Mouse (Mus musculus): Measurements from ENCODE around the gene Abcd1. TPM values are rescaled to one million over a fixed set of nuclear protein-coding genes. Genes with fewer than 3 reads are reported as not detected.
"Not testable (repeated sequence)": the region's sequence is repeated elsewhere in the genome, so short reads cannot be mapped to it uniquely, and the experiment has no call there.

Gene Abcd1
- total RNA-seq, 2 experiments from 2014 or later, result 15.0 to 16.2 TPM

DNA sequence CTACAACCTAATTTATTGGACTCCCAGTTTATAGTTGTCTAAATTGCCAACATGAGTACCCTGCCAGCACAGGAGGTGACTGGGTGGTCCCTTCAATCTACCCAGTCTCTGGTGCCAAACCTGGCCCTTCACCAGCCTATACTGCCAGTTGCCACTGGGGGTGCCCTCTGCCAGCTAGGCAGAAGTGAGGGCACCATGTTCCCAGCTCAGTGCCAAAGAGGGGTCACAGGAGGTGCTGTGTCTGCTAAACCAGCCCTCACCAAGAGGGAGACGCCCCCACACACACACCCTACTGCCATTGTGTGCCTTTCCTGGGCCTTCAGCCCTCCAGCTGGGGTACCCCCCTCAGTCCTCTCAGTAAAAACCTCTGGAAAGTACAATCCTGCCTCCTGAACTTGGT lies 21.8 kb downstream of the Abcd1 start:
- intact Hi-C loops (cut with DNase I), result no loop called here
- DNase-seq (ENCODE audit: extremely low spot score in 1 of 2, low spot score in 2 of 2), result no peak

DNA sequence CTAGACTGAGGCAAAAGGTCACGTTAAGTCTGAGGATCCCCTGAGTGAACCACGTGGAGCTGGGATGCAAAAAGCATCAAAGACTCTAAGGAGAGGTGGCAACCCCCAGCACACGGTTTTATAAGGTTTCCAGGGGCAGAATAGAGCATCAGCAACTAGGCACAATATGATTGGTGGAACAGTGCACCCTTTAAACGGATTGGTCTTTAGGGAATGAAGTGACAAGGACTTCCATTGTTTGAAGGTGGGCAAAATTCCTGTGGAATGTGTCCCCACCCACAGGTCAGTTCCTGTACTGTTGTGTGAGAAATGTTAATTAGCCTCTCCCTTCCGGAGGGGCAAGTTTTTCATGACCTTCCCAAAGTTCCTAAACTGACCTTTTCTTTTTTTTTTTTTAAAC lies 22.8 kb downstream of the Abcd1 start:
- DNase-seq (ENCODE audit: extremely low spot score in 1 of 2, low spot score in 2 of 2), result no peak
- intact Hi-C loops (cut with DNase I), result no loop called here

DNA sequence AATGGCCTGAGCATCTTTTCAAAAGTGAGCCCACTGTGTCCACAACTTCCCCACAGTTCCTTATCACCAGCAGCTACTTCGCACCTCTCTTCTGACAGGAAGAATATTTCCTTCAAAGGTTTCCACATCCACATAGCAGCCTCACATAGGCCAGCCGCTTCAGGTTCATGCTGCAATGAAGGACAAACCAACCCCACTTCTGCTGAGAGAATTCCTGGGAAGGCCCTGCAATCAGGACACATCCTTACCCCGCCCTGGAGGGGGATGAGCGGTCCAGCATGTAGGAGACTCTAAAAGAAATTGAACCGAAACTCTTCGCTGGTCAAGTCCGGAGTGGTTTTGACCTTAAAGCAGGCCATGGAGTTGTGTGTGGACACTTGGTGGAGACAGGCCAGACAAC lies 23.4 kb downstream of the Abcd1 start:
- DNase-seq (ENCODE audit: extremely low spot score in 1 of 2, low spot score in 2 of 2); intact Hi-C loops (cut with DNase I): not testable (repeated sequence)

DNA sequence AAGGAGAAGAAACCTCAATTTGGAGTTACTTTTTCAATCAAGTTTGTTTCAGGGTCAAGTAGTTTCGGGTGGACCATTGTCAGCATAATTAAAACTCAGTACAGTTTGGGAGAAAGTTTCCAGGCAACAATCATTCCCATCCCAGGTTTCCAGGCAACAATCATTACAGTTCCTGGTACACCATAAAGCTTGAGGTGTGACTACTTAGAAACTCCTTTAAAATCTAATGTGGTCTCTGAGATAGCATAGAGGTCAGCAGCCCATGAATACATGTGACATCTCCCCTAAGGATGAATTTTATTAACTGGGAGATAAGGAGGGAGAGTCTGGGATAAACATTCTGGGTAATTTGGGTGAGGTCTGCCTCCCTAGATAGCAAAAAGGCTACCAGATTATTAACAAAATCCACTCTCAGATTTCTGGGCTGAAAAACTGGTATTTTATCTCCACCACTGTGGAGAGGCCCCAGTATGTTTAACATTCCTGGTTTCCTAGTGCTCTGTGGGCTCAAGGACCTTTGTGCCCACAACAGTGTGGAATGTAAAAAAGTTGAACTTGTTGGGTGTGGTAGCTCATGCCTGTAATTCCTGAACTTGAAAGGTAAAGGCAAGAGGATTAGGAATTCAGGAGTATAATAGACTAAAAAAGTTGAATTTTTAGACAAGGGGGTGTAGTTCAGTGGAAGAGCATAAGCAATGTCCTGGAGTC lies 28.5 kb downstream of the Abcd1 start:
- intact Hi-C loops (cut with DNase I), result no loop called here
- no peak for DNase-seq (ENCODE audit: extremely low spot score in 1 of 2, low spot score in 2 of 2)

DNA sequence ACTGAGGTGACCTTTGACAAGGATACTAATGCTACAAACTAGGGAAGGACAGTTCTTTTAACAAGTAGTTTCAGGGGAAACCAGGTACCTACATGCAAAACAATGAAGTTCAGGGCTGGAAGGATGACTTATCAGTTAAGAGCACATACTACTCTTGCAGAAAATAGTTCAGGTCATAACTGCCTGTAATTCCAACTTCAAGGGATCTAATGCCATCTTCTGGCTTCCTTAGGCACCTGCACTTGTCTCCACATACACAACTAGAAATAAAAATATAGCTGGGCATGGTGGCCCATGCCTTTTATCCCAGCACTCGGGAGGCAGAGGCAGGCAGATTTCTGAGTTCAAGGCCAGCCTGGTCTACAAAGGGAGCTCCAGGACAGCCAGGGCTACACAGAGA lies 32.6 kb downstream of the Abcd1 start:
- DNase-seq (ENCODE audit: extremely low spot score in 1 of 2, low spot score in 2 of 2), result no peak
- intact Hi-C loops (cut with DNase I), result no loop called here

DNA sequence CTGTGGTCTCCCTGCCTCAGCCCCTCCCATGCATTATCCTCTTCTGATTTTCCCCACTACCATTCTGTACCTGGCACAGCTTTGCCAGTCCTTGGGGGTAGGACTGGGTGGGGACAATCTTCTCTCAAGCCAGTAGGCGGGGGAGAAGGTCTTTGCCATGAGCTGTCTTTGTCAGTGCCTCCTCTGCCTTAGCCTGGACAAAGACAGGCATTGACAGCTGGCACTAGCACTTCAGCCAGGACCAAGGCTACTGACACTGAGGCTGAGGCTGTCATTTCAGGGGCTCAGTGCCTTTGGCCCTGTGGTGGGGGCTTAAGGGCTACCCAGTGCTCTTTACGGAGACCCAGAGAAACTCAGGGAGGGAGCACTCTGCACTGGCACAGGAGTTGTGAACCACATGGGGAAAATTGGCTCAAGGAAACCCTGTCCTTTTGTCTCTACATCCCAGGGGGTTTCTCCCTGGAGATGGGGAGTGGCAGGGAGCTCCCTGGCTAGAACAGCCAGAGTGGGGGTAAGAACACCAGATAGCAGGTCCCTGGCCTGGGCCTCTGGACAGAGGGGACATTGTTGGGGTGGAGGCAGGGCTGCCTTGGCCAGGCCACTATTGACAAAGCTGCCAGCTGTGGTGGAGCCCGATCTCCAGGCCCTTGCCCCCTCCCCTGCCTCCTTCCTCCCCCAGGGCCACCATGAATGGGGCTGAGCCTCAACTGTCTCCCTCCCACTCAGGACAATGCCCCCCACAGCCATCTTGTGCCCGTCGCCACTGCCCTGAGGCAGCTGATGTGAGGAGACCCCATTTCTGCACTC lies 40.1 kb downstream of the Abcd1 start, which contains the start of gene Plxnb3:
Gene Plxnb3, plus strand, starts transcription at position 757 of the 807 bp plus-strand sequence.
- DNase-seq (ENCODE audit: extremely low spot score in 1 of 2, low spot score in 2 of 2), result no peak

DNA sequence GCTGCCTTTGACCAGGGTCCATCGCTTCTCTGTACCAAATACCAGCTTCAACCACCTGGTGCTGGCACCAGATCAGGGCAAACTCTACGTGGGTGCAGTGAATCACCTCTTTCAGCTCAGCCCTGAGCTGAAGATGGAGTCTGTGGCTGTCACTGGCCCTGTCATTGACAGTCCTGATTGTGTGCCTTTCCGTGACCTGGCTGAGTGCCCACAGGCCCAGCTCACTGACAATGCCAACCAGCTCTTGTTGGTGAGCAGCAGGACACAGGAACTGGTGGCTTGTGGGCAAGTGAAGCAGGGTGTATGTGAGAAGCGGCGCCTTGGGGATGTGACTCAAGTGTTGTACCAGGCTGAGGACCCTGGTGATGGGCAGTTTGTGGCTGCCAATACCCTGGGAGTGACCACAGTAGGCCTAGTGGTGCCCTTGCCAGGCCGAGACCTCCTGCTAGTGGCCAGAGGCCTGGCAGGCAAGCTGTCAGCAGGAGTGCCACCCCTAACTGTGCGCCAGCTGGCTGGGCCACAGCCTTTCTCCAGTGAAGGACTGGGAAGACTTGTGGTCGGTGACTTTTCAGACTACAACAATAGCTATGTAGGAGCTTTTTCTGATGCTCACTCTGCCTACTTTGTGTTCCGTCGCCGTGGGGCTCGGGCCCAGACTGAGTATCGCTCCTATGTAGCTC lies 42.4 kb downstream of the Abcd1 start:
- intact Hi-C loops (cut with DNase I), result no loop called here

More for the DNA sequence above, 40.1 kb downstream of the Abcd1 start, which contains the start of gene Plxnb3:
- intact Hi-C loops (cut with DNase I), result no loop called here

DNA sequence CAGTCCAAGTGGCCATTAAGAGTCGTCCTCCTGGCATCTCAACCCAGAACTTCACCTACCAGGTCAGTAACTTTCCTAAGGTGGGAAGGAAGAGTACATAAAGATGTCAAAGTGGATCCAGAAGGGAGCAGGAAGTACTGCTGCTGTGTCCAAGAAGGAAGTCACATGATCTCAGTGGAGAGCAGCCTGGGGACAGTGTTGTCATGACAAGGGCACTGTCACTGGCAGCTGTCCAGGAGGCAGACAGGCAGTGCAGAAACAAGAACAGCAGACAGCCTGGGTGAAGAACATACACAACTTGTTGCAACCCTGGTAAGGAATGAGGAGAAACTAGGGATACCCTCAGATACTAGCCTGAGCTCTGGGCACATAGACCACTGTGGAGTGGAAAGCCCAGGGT lies 48.9 kb downstream of the Abcd1 start:
- intact Hi-C loops (cut with DNase I), result no loop called here
- peak in 1 of 2 experiments; percentile 62 for DNase-seq (ENCODE audit: extremely low spot score in 1 of 2, low spot score in 2 of 2)

More for the DNA sequence above, 42.4 kb downstream of the Abcd1 start:
- DNase-seq (ENCODE audit: extremely low spot score in 1 of 2, low spot score in 2 of 2), result no peak

DNA sequence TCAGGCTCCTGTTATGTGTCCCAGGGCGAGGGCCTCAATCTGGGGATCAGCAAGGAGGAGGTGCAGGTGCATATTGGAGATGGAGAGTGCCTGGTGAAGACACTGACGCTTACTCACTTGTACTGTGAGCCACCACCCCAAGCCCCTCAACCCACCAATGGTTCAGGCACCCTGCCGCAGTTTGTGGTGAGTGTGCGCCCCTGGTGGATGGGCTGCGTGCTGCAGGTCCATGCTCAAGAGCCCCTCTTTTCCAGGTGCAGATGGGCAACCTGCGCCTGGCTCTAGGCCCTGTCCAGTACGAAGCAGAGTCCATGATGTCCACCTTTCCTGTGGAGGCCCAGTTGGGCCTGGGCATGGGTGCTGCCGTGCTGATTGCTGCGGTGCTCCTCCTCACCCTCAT lies 50.9 kb downstream of the Abcd1 start:
- intact Hi-C loops (cut with DNase I), result no loop called here
- no peak for DNase-seq (ENCODE audit: extremely low spot score in 1 of 2, low spot score in 2 of 2)

DNA sequence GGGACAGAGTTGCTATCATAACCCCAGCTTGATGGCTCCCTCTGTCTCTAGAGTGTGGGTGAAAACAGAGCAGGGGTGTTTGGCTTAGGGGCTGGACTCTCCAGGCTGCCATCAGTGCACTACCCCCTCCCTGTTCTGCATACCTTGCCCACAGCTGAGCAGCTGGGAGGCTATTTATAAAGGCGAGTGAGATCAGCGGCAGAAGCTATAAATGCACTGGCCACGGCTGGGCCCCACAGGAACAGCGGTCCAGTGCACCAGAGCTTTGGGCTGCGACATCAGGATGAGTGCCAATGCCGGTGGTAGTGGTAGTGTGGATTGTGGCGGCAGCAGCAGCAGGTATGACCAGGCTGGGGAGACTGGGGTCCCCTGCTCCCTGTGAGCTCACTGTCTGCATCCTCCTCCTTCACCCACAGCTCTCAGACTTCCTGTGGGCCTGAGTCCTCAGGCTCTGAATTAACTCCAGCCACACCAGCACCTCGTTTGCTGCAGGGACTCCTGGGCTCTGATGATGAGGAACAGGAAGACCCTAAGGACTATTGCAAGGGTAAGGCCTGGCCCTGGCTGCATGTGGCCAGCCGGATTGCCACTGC lies 57.9 kb downstream of the Abcd1 start, which contains the start of gene Srpk3:
Gene Srpk3, plus strand, starts transcription at position 238 of the 593 bp plus-strand sequence.
- intact Hi-C loops (cut with DNase I), result no loop called here
- DNase-seq (ENCODE audit: extremely low spot score in 1 of 2, low spot score in 2 of 2), result peak in 1 of 2 experiments; percentile 44

DNA sequence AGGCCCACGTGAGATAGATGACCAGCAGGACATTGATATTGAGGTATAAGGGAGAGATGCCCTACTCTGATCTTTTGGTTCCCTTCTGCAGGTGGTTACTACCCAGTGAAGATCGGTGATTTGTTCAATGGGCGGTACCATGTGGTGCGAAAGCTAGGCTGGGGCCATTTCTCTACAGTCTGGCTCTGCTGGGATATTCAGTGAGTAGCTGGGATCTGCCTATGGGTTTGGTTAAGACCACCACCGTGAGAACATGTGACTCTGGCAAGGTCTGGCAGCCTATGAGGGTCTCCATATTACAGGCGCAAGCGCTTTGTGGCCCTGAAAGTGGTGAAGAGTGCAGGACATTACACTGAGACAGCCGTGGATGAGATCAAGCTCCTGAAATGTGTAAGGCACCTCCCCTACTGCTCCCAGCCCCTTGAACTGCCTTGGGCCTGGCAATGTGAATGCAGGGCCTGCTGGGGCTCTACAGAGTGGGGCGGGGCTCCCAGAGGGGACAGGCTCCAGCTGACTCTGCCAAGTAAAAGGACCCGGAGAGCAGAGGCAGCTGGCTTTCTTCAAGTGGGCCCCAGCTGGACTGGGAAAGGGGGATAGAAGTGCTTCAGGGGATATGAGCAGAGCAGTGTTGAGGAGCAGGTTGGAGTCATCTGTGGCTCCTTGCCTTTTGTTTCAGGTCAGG lies 58.5 kb downstream of the Abcd1 start:
- DNase-seq (ENCODE audit: extremely low spot score in 1 of 2, low spot score in 2 of 2), result no peak
- intact Hi-C loops (cut with DNase I), result no loop called here

DNA sequence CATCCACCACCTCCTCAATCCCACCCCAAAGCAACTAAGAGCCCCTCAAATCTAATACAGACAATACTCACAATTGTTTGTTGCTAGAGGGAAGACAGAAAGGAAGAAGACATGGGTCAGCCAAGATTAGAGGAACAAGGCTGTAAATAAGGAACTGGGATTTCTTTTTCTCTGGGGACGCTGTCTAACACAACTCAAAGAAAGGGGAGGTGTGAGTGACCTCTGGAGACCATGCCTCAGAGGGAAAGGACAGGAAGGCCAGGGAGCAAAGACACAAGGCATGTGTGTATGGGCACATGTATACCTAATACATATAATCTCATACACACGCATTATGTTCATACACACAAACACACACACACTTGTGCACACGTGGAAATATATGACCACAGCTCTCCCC lies 65.8 kb downstream of the Abcd1 start:
- DNase-seq (ENCODE audit: extremely low spot score in 1 of 2, low spot score in 2 of 2), result no peak
- intact Hi-C loops (cut with DNase I), result no loop called here

DNA sequence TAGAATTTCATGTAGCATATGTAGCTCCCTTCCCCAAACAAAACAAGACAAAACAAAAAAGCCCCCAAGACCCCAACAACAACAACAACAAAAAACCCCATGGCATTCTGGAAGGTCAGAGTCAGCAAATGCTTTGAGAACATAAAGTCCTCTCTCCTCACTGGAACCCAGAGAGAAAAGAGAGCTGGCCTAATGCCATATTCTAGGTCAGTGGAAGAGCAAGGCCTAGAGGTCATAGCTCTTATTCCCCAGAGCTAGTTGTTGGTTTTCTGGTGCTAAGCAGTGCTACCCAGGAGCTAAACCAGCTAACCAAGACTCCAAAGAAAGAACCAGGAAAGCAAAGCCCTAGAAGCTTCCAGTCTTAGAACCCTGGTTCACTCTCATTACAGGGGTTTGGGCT lies 69.3 kb downstream of the Abcd1 start:
- no peak for DNase-seq (ENCODE audit: extremely low spot score in 1 of 2, low spot score in 2 of 2)
- intact Hi-C loops (cut with DNase I), result no loop called here

DNA sequence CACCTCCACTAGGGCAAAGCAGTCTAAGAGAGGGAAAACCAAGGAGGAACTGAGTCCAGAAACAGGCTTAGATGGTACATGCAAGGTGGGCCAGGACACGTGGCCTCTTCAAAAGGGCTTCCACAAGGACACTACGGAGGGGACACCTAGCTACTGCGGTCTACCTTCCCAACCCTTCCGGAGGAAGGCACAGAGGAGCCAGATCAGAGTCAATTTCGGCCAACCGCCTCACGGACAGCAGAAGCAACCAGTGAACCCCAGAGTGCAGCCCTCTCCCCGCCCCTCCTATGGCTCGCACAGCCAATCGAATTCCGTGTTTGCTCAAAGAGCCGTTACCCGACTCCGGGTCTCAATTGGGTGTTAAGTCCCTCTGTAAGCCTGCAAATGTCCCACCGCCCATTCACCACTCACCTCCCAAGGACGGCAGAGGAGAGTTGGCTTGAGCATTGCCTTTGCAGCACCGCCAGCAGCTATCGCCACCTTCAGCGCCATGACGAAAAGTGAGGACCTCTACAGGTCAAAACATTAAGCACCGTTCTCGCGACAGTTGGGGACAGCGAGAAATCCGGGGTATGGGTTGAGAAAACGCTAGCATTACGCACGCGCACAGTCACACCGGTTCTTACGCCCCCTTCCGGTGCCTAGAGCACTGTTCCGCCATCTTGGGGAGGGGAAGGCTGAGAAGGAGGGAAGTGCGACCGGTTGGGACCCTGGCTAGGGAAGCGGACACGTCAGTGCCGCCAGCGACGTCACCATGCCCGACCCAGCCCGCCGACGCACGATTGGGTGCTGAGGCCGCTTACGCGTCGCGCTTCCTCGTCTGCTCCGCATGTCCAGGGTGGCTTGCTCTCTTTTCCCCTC lies 70.2 kb downstream of the Abcd1 start, which contains the start of the genes Idh3g and Ssr4:
Gene Idh3g, minus strand, starts transcription at position 534 of the 861 bp plus-strand sequence.
Gene Ssr4, plus strand, starts transcription at position 665 of the 861 bp plus-strand sequence.
- DNase-seq (ENCODE audit: extremely low spot score in 1 of 2, low spot score in 2 of 2), result peak; percentile 92 to 93
- intact Hi-C loops (cut with DNase I), result no loop called here

DNA sequence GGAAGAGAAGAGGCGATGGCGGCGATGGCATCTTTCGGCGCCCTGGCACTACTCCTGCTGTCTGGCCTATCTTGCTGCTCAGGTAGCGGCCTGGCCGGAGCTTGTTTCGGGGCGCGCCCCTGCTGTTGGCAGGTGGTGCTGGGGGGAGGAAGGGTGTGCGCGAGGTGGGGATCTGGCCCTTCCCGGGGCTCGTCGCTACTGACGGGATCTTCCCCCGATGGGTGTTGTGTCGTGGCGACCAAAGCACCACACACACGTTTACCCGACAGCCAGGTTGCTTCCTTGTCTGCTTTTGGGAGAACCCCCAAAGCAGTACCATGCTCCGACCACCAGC lies 70.8 kb downstream of the Abcd1 start:
- DNase-seq (ENCODE audit: extremely low spot score in 1 of 2, low spot score in 2 of 2), result no peak
- intact Hi-C loops (cut with DNase I), result no loop called here
